Mouse (Mus musculus): ENCODE data around the gene Ntn5. TPM values are rescaled to one million over a fixed set of nuclear protein-coding genes. Genes with fewer than 3 reads are reported as not detected.

Ntn5 gene
- polyA plus RNA-seq, 1 experiment: 0.47 TPM

GRCm38 (mm10) chr7:45689800-45690199, 6.0 kb downstream of the Ntn5 start:
- Histone ChIP-seq H3K4me3 (ENCODE audit: low read depth, low read length) (no peak overlapping the region), H3K27me3 (ENCODE audit: control insufficient read depth, insufficient read depth, low read length) (peaks cover 5% of the 10 kb centered on the region; the same call in 1 of the 2 replicates), H3K27ac (ENCODE audit: insufficient read depth, low read depth, low read length) (no peak overlapping the region), H3K36me3 (ENCODE audit: control insufficient read depth, insufficient read depth, low read length) (no peaks in the 10 kb centered on the region), H3K4me1 (ENCODE audit: control insufficient read depth, insufficient read depth, insufficient read length, low read length) (no peaks in the 10 kb centered on the region)
- WGBS: 60% methylated on average over 11 of the region's 11 CpGs
- TF ChIP-seq CTCF (IDR thresholded peaks at IDR 0.05; ENCODE audit: extremely low read depth, insufficient read length, insufficient replicate concordance, low read depth, low read length): no peak
- TF ChIP-seq POLR2A (IDR thresholded peaks at IDR 0.05; ENCODE audit: low read depth, low read length): no peak

DNA sequence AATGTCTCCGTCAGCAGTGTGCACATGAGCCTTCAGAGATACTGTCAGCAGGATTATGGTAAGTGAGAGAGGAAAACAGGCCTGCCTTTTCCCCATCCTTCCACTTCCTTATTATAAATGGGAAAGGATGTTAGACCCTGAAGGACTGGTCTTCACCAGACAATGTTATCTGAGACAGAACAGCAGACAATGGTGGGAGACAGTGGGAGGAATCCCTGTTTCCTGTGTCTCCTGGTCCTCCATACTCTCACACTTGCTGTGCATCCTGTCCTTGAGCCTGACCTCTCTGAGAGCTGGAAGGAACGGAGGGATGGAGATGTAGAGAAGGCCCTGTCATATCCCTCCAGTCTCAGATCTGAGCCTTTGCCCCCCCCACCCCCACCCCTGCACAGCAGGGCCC, 8.5 kb downstream of the Ntn5 start:
- 93% methylated on average over 2 of the region's 2 CpGs for WGBS
- H3K27me3 ChIP-seq (ENCODE audit: control insufficient read depth, insufficient read depth, low read length): no peaks in the 10 kb centered on the region; the same call in 1 of the 2 replicates
- TF ChIP-seq POLR2A (IDR thresholded peaks at IDR 0.05; ENCODE audit: low read depth, low read length) (no peak), CTCF (IDR thresholded peaks at IDR 0.05; ENCODE audit: extremely low read depth, insufficient read length, insufficient replicate concordance, low read depth, low read length) (no peak)
- H3K4me3 ChIP-seq (ENCODE audit: low read depth, low read length): no peak overlapping the region
- no peak overlapping the region for H3K27ac ChIP-seq (ENCODE audit: insufficient read depth, low read depth, low read length)
- no peaks in the 10 kb centered on the region for H3K36me3 ChIP-seq (ENCODE audit: control insufficient read depth, insufficient read depth, low read length)
- H3K4me1 ChIP-seq (ENCODE audit: control insufficient read depth, insufficient read depth, insufficient read length, low read length): no peaks in the 10 kb centered on the region

GRCm38 (mm10) chr7:45693921-45694591, 10.2 kb downstream of the Ntn5 start, which contains the start of gene Sec1:
Sec1 (minus strand) TSS chr7:45694402.
- no peak for TF ChIP-seq CTCF (IDR thresholded peaks at IDR 0.05; ENCODE audit: extremely low read depth, insufficient read length, insufficient replicate concordance, low read depth, low read length)
- TF ChIP-seq POLR2A (IDR thresholded peaks at IDR 0.05; ENCODE audit: low read depth, low read length): no peak
- no peaks in the 10 kb centered on the region for H3K4me1 ChIP-seq (ENCODE audit: control insufficient read depth, insufficient read depth, insufficient read length, low read length)
- H3K4me3 ChIP-seq (ENCODE audit: low read depth, low read length): no peak within 1 kb of the TSS
- WGBS: 94% methylated on average over 50 of the region's 50 CpGs
- H3K27me3 ChIP-seq (ENCODE audit: control insufficient read depth, insufficient read depth, low read length): peaks cover 5% of the 10 kb centered on the region; the same call in 1 of the 2 replicates
- H3K27ac ChIP-seq (ENCODE audit: insufficient read depth, low read depth, low read length): no peak within 1 kb of the TSS
- H3K36me3 ChIP-seq (ENCODE audit: control insufficient read depth, insufficient read depth, low read length): no peaks in the 10 kb centered on the region

DNA sequence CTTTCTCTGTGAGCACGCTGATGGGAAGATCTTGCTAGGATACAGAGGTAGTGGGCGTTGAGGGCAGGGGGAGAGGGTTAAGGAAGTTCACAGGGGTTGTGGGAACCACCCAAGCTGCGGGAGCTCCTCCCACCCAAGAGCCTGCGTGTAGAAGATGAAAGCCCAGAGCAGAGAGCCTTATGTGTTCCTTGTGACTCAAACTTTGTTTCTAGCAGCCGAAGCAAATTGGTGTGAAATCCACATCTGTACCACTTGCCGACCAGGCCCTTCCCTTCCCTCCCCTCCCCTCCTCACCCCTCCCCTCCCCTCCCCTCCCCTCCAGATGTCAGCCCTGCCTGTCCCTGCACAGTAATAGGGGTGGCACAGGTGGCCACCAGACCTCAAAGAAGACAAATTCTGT, 11.3 kb downstream of the Ntn5 start:
- Histone ChIP-seq H3K36me3 (ENCODE audit: control insufficient read depth, insufficient read depth, low read length) (no peaks in the 10 kb centered on the region), H3K4me1 (ENCODE audit: control insufficient read depth, insufficient read depth, insufficient read length, low read length) (peaks cover 5% of the 10 kb centered on the region), H3K27me3 (ENCODE audit: control insufficient read depth, insufficient read depth, low read length) (peaks cover 16% of the 10 kb centered on the region), H3K27ac (ENCODE audit: insufficient read depth, low read depth, low read length) (no peak overlapping the region), H3K4me3 (ENCODE audit: low read depth, low read length) (no peak overlapping the region)
- 33% methylated on average over 6 of the region's 6 CpGs for WGBS
- TF ChIP-seq CTCF (IDR thresholded peaks at IDR 0.05; ENCODE audit: extremely low read depth, insufficient read length, insufficient replicate concordance, low read depth, low read length) (no peak), POLR2A (IDR thresholded peaks at IDR 0.05; ENCODE audit: low read depth, low read length) (no peak)

- H3K27me3 ChIP-seq (ENCODE audit: control insufficient read depth, insufficient read depth, low read length): peaks cover 20% of the 10 kb centered on the region
- H3K36me3 ChIP-seq (ENCODE audit: control insufficient read depth, insufficient read depth, low read length): no peaks in the 10 kb centered on the region
- H3K4me1 ChIP-seq (ENCODE audit: control insufficient read depth, insufficient read depth, insufficient read length, low read length): peaks cover 10% of the 10 kb centered on the region
- no peak for TF ChIP-seq CTCF (IDR thresholded peaks at IDR 0.05; ENCODE audit: extremely low read depth, insufficient read length, insufficient replicate concordance, low read depth, low read length)
- H3K27ac ChIP-seq (ENCODE audit: insufficient read depth, low read depth, low read length): no peak overlapping the region
- H3K4me3 ChIP-seq (ENCODE audit: low read depth, low read length): no peak overlapping the region
- 70% methylated on average over 7 of the region's 7 CpGs for WGBS
These were observed 14.1 kb downstream of the Ntn5 start for GRCm38 (mm10) chr7:45697894-45698293.

GRCm38 (mm10) chr7:45699523-45700141, 15.8 kb downstream of the Ntn5 start, which contains the start of gene Car11:
Car11 (plus strand) TSS chr7:45699843.
- 10% methylated on average over 36 of the region's 36 CpGs for WGBS
- TF ChIP-seq POLR2A (IDR thresholded peaks at IDR 0.05; ENCODE audit: low read depth, low read length) (no peak), CTCF (IDR thresholded peaks at IDR 0.05; ENCODE audit: extremely low read depth, insufficient read length, insufficient replicate concordance, low read depth, low read length) (no peak)

GRCm38 (mm10) chr7:45700301-45701015, 16.6 kb downstream of the Ntn5 start:
- Histone ChIP-seq H3K4me3 (ENCODE audit: low read depth, low read length) (peak overlapping the region; percentile 44), H3K4me1 (ENCODE audit: control insufficient read depth, insufficient read depth, insufficient read length, low read length) (peaks cover 18% of the 10 kb centered on the region), H3K27ac (ENCODE audit: insufficient read depth, low read depth, low read length) (no peak overlapping the region), H3K27me3 (ENCODE audit: control insufficient read depth, insufficient read depth, low read length) (peaks cover 20% of the 10 kb centered on the region), H3K36me3 (ENCODE audit: control insufficient read depth, insufficient read depth, low read length) (no peaks in the 10 kb centered on the region)
- no peak; the same call in 1 of the 2 replicates for TF ChIP-seq POLR2A (IDR thresholded peaks at IDR 0.05; ENCODE audit: low read depth, low read length)
- no peak for TF ChIP-seq CTCF (IDR thresholded peaks at IDR 0.05; ENCODE audit: extremely low read depth, insufficient read length, insufficient replicate concordance, low read depth, low read length)
- 2% methylated on average over 20 of the region's 20 CpGs for WGBS

More at GRCm38 (mm10) chr7:45699523-45700141, 15.8 kb downstream of the Ntn5 start, which contains the start of gene Car11:
- Histone ChIP-seq H3K27ac (ENCODE audit: insufficient read depth, low read depth, low read length) (no peak within 1 kb of the TSS), H3K4me1 (ENCODE audit: control insufficient read depth, insufficient read depth, insufficient read length, low read length) (peaks cover 18% of the 10 kb centered on the region), H3K27me3 (ENCODE audit: control insufficient read depth, insufficient read depth, low read length) (peaks cover 20% of the 10 kb centered on the region), H3K4me3 (ENCODE audit: low read depth, low read length) (peak within 1 kb of the TSS; percentile 44), H3K36me3 (ENCODE audit: control insufficient read depth, insufficient read depth, low read length) (no peaks in the 10 kb centered on the region)

Measured in small intestine, adult 2 months (tissue).